Mouse (Mus musculus): ENCODE measurements at regions not wholly inside any gene's neighbourhood (a gene's known extent, or its start where the extent isn't known, plus 50 kb on each side); places are given as distances from the start of the nearest gene placed in this dataset.

DNA sequence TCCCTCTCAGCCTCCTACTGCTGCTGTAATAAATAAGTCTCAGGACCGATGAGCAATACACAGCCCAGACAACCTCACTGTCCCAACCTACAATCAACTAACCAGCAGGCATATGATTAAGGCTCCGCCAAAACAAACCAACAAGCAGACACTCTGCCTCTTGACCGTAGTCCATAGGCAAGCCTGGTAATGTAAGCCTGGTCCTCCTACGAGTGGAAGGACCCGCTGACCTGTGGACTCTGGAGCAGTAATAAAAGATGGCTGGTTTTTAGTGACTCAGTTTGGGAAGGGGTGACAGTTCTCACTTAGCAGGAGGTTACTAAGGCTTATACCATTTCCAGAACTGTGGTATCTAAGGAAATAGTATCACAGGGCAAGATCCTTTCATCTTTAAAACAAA, 53.4 kb downstream of the Gm47996 start:
- DNase-seq (ENCODE audit: low spot score) = no peak

DNA sequence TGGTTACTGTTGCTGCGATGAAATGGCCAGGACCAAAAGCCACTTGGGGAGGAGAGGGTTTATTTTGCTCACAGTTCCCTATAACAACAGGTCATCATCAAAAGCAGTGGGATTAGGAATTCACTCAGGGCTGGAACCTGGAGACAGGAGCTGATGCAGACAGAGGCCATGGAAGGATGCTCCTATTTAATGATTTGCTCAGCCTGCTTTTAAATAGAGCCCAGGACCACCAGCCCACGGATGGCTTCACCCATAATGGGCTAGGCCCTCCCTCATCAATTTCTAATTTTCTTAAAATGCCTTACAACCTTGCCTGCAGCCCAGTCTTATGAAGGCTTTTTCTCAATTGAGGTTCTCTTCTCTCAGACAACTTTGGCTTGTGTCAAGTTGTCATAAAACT, 53.9 kb downstream of the Gm47996 start:
- no peak for DNase-seq (ENCODE audit: low spot score)

DNA sequence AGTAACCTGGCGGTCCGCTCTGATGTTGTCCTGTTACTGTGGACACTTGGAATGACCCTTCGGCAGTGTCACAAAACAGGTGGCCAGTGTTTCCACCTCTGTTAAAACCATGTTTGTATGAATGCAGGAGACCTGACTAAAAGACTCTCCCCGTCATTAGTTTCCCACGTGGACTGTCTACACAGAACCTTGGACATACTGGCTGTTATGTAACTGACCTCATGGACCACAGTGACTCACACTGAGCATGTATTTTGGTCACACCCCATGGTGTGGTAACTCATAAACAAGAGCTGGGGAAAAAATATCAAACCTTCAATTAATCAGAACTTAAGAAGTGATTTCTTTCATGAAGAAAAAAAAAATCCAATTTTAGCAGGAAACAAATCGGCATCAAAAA, 54.9 kb downstream of the Gm47996 start:
- no peak for DNase-seq (ENCODE audit: low spot score)

DNA sequence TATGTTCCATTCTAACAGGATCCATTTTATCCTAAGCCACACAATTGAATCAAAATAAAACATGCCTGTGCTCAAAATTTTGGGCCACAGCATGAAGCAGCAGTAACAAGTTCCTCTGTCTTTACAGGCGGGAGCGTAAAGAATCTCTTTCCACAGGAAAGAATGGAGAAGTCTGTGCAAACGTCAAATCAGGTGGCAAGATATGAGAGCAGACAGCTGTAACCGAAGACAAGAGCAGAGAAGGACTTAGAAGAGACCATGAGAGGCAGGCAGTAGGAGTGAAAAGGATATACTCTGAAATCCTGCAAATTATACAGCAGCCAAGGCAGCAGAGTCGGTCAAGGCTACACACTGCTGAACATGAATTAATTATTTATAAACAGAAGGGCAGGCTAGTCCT, 55.7 kb downstream of the Gm47996 start:
- no peak for DNase-seq (ENCODE audit: low spot score)

DNA sequence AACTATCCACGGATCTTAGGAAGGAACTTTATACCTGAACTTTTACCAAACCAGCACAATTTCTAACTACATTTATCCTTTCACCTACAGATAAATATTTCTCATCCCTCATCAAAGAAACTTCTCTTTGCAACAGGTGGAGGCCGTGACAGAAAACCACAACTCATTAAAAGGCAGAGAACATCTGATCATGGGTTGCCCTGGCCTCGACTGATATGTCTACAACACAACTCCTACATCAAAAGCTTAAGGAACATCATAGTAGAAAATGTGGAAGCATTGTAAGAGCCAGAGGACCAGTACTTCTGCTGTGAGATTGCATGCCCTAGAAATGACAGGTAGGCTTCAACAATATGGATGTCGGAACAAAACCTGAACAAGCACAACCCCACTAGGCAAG, 56.8 kb downstream of the Gm47996 start:
- DNase-seq (ENCODE audit: low spot score) = no peak

DNA sequence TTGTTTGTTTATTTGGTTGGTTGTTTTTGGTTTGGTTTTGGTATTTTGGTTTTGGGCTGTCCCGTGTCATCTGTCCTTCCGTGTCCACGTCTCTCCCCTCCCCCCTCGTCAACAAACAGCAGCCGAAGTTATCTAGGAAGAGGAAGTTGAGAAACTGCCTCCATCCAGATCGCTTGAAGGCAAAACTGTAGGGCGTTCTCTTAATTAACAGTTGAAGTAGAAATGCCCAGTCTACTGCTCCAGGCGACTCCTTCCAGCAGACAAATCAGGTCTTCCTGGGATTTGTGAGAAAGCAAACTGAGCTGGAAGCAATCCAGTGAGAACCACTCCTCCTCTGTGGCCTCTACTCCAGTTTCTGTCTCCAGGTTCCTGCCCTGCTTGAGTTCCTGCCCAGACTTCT, 60.8 kb downstream of the Gm47996 start:
- DNase-seq (ENCODE audit: low spot score) = peak; percentile 29

DNA sequence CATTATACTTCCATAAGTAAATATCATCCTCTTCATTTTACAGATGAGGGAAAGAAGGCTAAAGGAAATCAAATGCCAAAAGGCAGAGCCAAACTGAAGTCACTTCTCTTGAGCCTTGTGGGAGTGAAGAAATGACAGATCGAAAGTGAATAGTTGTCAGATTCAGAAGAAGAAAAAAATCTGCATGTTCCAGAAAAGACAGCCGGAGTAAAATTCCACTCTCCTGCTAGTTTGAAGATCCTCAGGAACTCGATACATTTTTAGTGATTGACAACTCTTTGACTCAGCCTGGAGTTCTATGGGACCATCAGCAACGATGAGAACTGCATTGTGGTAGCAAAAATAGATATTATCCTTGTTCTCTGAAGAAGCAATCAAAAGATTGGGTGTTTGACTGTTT, 64.4 kb downstream of the Gm47996 start:
- DNase-seq (ENCODE audit: low spot score) = no peak

DNA sequence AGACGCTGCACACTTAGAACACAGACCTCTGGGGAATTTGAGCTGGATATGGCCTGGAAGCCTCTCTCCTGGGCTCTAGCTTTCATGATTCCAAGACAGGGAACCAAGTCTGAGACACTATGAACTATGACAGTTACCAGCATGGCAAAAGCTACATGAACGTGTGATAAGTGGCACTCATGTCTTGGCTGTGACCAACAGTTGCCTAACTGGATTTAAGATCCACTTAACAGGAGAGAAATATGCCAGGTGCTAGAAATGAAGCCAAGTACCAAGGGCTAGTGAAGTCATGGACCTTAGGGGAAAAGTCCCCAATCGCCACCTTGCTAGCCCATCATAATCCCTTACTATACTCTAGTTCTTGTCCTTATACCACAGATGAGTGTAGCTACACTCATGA, 65.7 kb downstream of the Gm47996 start:
- DNase-seq (ENCODE audit: low spot score) = no peak

DNA sequence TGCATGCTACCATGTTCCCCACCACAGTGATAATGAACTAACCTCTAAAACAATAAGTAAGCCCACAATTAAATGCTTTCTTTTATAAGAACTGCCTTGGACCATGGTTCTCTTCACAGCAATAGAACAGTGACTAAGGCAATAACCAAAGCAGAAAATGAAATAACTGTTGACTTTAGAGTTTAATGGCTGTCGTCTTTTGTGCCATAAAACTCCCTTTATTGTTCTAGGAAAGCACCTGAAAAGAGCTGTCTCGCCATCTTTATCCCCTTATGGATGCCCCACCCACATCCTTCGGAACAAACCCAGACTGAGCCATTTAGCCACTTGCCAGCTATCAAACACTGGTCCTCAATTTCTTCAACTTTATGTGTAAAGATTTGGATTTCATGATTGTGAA, 64.3 kb upstream of the Ivns1abp start:
- no peak for DNase-seq (ENCODE audit: low spot score)

DNA sequence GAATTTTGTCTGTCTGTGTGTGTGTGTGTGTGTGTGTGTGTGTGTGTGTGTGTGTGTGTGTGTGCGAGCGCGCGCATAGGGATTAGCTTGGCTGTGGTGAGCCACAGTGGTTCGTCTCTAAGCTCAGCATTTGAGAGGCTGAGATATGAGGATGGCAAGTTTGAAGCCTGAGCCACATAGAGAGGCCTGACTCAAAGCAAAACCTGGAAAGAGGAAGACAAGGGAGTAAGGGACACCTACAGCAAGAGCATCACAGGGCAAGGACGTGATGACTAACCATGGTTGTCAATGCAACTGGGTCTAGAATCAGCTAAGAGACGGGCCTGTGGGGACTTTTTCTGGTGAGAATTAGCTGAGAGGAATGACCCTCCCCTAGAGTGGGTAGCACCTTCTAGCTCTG, 59.2 kb upstream of the Ivns1abp start:
- no peak for DNase-seq (ENCODE audit: low spot score)

DNA sequence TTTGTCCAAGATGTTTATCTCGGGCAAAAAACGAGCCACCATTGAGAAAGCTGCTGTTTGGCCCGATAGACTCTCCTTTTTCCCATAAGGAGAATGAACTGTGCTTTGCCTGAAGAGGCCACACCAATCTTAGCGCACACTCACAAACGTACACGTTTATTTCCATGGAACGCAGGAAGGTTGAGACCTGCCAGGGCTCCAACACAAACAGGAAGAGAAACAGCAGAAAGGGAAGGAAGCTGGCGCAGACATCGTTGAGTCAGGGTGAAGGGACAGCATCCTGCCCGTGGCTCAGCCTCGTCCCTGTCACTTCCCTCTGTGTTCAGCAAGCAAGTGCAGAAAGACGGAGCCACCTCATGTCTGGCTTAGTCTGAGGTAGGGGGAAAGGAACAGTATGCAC, 56.8 kb upstream of the Ivns1abp start:
- no peak for DNase-seq (ENCODE audit: low spot score)

DNA sequence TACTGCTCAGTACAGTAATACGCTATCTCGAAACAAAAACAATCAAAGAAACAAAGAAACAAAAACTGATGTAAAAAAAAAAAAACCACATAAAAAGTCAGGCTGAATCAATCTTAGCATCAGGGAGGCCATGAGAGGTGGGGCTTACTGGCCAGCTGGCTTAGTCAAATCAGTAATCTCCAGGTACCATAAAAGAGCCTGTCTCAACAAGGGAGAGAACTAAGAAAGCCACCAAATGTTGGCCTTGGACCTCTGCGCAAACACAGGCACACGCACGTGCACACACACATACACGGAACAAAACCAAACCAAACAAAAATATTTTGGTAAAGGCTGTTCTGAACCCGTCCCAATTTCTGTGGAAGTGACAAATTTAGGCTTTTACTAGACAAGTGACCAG, 55.2 kb upstream of the Ivns1abp start:
- no peak for DNase-seq (ENCODE audit: low spot score)

DNA sequence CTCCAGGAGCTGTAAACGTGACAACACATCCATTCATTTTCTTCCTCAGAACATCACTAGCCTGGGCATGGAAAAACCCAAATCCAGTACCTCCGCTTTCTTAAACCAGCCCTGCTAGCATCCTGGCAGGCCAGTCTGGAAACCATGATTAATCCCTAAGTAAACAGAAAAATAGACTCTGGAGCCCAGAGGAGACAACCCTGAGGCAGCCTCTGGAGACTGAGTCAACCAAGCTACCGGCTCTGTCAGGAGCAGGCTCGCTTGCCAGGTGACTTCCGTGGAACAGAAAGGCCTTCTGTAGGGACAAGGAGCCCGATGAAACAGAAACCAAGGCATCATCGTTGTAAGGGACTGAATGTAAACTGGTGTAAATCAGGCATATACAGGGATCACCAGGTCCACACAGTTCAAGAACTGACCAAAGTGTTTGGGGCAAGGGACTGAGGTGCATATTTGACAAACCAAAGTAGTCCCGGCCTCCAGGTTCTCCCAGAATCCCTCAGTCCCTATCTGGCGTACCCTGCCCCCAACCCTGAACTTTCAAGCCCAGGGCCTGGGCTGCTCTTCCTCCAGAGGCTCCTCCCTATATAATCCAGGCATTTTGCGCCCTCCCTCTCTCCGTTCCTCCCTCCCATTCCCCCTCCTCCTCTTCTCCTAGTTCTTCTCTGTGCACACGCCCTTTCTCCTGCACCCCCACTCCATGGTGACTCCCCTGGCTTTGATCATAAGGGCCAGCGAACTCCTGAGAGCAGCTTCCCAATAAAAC, 54.6 kb upstream of the Ivns1abp start:
- DNase-seq (ENCODE audit: low spot score) = peak; percentile 65

DNA sequence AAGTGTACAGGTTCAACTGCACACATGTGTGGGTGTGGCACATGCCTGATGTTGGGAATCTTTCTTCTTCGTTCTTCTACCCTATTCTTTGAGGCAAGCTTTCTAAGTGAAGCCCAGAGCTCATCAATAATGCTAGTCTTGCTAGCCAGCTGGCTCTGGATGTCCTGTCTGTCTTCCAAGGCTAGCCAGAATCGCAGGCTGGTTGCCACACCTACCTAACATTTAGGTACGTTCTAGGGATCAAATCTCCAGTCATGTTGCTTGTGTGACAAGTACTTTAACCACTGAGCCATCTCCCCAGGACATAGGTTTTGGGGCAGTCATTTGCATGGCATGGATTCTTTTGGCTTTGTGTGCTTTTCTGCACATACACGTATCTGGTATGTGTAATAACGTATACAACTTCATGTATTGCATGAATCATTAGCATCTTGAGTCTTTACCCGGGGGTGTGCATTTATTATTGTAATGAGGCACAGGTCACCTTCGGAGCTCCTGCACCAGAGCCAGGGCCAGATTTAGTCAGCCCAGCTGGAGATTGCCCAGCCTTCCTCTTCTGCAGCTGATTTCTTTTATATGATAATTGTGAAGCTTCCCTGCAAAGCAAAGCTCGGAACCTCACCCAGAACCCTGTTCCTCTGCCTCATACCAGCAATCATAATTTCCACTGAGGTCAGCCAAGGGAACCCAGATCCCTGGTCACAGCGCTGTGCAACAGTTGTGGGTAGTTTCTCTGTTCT, 50.8 kb upstream of the Ivns1abp start:
- DNase-seq (ENCODE audit: low spot score) = no peak

Measured in yolk sac, embryonic 10.5 days (tissue).